Mouse (Mus musculus) left cerebral cortex, postnatal 25 days (tissue): ENCODE measurements at regions not wholly inside any gene's neighbourhood (a gene's known extent, or its start where the extent isn't known, plus 50 kb on each side); places are given as distances from the start of the nearest gene placed in this dataset.
A peak's percentile ranks its signal among the peaks of the same experiment; 100 is the strongest.

Source experiments
- DNase-seq, 2 experiments: peaks; one replicate each; pipeline ENCODE4 v3.0.0; 2022; ENCODE audit warnings: low spot score in 2 of 2, mixed read lengths in 1 of 2
- intact Hi-C: fragments of 180-260 bp; cut with DNase I; formaldehyde crosslinking; loops from one replicate; pipeline ENCODE4 v1.15.1; 2025

DNA sequence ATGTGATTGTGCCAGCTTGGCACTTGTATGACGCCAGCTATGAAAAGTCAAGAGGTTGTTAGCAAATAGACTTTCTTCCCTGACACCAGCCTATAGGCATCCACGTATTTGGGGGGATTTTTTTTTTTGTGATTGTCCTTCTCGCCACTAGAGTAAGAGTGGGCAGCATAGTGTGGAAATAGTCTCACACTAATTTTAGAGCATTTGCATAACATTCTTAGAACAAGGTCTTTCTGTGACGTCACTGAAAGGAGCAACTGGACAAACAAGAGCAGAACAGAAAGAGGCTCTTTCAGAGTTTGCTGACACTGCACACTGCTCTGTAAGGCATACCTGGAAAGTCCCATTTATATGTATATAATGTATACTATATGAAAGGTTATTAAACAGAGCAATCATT lies 86.0 kb upstream of the Ado start:
- DNase-seq = no peak
- intact Hi-C loops = no loop called here

DNA sequence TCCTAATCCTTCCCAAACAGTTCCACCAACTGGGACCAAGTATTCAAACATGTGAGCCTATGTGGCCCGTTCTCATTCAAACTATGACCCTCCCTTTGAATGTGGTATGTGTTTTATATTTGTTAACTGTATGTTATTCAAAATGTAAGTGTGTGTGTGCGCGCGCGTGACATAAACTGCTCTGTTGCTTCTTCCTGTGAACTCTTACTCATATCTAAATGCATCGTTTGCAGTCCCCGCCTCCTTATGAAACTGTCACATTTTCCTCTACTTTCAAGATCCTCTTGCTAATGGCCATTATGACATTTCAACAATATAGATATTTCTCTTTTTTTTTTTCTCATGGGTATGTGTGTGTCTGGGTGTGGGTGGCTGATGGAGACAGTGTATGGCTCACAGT lies 84.3 kb upstream of the Ado start:
- DNase-seq = no peak
- intact Hi-C loops = no loop called here

GRCm38 (mm10) chr10:67623338-67623737 lies 74.6 kb upstream of the Ado start:
- no peak for DNase-seq
- intact Hi-C loops = no loop called here

DNA sequence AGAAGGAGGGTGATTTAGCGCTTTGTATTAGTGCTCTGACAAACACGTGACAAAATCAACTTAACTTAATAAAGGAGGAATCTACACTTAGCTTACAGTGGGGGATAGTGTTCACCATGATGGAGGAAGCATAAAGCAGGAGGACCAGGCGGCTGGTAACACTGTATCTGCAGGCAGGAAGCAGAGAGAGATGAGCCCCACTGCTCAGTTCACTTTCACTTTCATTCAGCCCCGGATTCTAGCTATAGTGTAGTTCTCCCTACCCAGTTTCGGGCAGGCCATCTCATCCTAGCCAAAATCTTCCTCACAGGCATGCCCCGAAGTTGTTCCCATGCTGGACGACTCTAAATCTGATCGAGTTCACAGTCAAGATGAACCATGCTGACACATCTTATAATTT lies 71.3 kb upstream of the Ado start:
- DNase-seq = no peak
- intact Hi-C loops = no loop called here

GRCm38 (mm10) chr10:67618112-67618511 lies 69.4 kb upstream of the Ado start:
- intact Hi-C loops = no loop called here
- peak; percentile 14 to 57 for DNase-seq

GRCm38 (mm10) chr10:67615016-67615415 lies 66.3 kb upstream of the Ado start:
- intact Hi-C loops = no loop called here
- DNase-seq = no peak

- no peak for DNase-seq
- intact Hi-C loops = no loop called here
Measured at GRCm38 (mm10) chr10:67610689-67611088, 61.9 kb upstream of the Ado start.

DNA sequence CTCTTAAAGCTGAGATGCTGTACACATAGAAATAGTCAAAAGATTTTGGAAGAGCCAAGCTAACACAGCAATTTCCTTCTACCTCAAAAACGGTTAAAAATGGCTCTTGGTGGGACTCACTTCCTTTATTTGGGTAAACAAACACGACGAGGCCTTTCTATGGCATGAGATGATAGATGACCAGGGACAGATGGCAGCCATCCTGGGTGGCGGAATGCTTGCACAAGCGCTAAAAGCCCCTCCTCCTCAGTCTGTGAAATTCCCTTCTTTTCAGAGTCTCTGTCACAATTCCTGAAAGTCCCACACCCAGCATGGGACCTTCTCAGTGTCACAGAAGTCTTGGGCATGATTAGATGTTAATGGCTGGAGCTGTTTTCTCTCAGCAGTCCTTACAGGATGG lies 59.3 kb upstream of the Ado start:
- DNase-seq = no peak
- intact Hi-C loops = no loop called here

GRCm38 (mm10) chr10:67607297-67608032 lies 58.7 kb upstream of the Ado start:
- no peak for DNase-seq
- intact Hi-C loops = no loop called here

DNA sequence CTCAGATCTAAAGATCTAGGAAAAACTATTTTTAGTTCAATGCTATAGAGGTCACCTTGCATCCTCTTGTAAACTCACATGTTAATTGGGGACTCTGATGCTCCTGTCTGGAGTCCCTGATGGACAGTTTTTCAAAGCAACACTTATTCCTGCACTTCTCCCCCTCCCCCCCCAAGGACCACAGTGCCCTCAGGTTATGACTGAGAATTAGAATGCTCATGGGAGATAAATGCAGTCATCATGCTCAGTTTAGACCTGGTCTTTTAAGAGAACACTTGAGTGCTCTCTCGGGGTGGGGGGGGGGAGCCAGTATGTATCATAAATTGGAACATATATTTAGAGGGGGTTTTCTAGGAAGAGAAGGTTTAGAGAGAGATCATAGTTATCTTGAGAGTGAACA lies 58.0 kb upstream of the Ado start:
- intact Hi-C loops = no loop called here
- DNase-seq = no peak

- DNase-seq = no peak
- intact Hi-C loops = no loop called here
Measured at GRCm38 (mm10) chr10:67599390-67599789, 50.6 kb upstream of the Ado start.

DNA sequence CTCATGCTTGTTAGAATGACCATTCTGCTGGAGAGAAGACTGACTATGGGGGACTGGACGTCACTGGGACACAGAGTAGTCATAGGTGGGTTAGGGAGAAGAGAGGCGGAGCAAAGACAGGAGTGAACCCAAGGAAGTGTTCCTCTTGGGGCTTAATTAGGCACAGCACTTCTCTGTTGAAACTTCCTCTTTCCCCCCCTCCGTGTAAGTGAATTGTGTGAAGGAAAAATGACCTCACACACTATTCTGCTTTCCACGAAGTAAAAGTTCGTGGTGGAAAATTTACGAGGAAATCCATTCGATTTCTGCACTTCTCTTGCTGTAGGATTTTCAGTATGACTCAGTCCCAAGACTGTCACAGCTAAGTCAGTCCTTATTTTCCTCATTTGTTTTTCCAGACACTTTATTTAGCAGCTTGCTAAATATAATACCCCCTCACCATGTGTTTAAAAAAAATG lies 49.9 kb upstream of the Ado start:
- DNase-seq = peak in 1 of 2 experiments; percentile 3
- intact Hi-C loops = no loop called here
